Mouse (Mus musculus): Measurements from ENCODE around the gene Washc4.

- TF ChIP-seq CTCF (IDR thresholded peaks at IDR 0.05; ENCODE audit: control insufficient read depth, insufficient read depth, insufficient read length) (no peak), CEBPB (IDR thresholded peaks at IDR 0.05; ENCODE audit: low read depth) (no peak)
These were observed 32.2 kb upstream of the Washc4 start for GRCm38 (mm10) chr10:83511304-83511703.
